Mouse (Mus musculus): ENCODE data around the gene Pias1. TPM values are rescaled to one million over a fixed set of nuclear protein-coding genes. Genes with fewer than 3 reads are reported as not detected.
A peak's percentile ranks its signal among the peaks of the same experiment; 100 is the strongest.

Pias1 gene
- polyA plus RNA-seq, 1 experiment from 2014 or later, result 54.6 TPM

DNA sequence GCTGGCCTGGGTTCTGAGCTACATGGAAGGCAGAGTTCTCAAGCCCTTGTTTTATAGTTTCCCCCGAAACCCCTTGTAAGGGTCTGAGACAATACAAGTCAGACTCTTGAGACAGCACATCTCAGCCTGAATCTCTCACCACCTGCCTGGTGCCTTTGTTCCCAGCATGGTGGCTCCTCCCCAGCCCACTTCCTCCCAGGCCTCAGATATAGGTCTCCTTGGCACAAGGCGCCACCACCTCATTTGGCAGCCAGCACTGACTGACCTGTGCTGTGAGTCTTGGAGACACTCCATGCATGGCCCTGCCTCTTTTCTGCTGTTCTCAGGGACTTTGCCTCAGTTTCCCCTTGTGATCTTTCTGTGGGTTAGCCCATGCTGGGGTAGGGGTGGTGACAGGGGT, 136.2 kb downstream of the Pias1 start:
- DNase-seq (ENCODE audit: low spot score) (no peak), ATAC-seq (ENCODE audit: low FRiP score) (no peak)
- Histone ChIP-seq H3K9me3 (ENCODE audit: control insufficient read depth, low read length) (no peaks in the 10 kb centered on the region), H3K9ac (no peak overlapping the region), H3K36me3 (replicated peaks; ENCODE audit: control insufficient read depth, insufficient read depth) (no peaks in the 10 kb centered on the region), H3K4me2 (replicated peaks) (no peak overlapping the region), H3K4me1 (replicated peaks; ENCODE audit: control insufficient read depth, insufficient read depth, low read length) (no peaks in the 10 kb centered on the region), H3K27ac (no peak overlapping the region), H3K4me3 (replicated peaks; ENCODE audit: low read length) (no peak overlapping the region), H3K27me3 (ENCODE audit: control insufficient read depth, insufficient read depth, low read length) (no peaks in the 10 kb centered on the region)
- WGBS, result 55% methylated on average over 2 of the region's 2 CpGs

DNA sequence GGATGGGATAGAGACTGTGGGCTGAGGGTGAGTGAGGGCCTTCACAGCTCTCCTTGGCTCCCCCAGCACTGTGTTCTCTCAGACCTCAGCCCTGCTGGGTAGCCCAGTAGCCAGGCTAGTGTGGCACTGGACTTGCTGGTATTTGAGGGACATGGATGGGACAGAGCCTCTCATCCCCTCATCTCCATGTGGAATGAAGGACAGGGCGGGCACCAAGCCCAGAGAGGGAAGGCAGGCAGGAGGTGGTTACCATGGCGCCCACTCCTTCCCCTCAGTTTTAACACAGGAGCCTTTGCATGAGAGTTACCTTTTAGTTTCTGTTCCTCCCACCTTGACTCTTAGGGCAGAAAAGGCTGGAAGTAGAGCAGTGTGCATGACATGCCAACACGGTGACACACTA, 139.1 kb downstream of the Pias1 start:
- Histone ChIP-seq H3K9ac (no peak overlapping the region), H3K9me3 (ENCODE audit: control insufficient read depth, low read length) (no peaks in the 10 kb centered on the region), H3K36me3 (replicated peaks; ENCODE audit: control insufficient read depth, insufficient read depth) (no peaks in the 10 kb centered on the region), H3K27ac (no peak overlapping the region), H3K4me3 (replicated peaks; ENCODE audit: low read length) (no peak overlapping the region), H3K4me1 (replicated peaks; ENCODE audit: control insufficient read depth, insufficient read depth, low read length) (no peaks in the 10 kb centered on the region), H3K4me2 (replicated peaks) (no peak overlapping the region), H3K27me3 (ENCODE audit: control insufficient read depth, insufficient read depth, low read length) (no peaks in the 10 kb centered on the region)
- ATAC-seq (ENCODE audit: low FRiP score) (no peak), DNase-seq (ENCODE audit: low spot score) (no peak)
- WGBS, result 78% methylated on average over 3 of the region's 3 CpGs

DNA sequence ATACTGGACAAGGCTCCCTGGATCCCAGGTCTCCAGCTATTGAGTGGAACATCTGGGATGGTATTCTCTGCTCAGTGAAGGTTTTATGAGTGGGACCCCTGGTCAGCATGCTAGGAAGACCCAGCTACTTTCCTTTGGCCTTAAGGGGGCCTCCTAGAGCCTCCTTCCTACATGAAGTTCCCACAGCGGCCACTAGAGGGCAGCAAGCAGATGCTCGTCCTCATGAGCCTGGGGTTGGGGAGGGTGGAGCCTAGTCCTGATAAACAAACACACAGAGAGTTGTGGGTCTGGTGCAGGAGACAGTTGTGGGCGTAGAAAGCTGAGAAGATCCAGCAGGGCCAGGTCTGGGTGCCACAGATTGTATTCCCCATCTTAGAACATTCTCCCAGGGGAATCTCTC, 140.0 kb downstream of the Pias1 start:
- peak; percentile 68; the same call in 1 of the 2 replicates for ATAC-seq (ENCODE audit: low FRiP score)
- no peak overlapping the region for H3K9ac ChIP-seq
- H3K4me3 ChIP-seq (replicated peaks; ENCODE audit: low read length), result no peak overlapping the region

DNA sequence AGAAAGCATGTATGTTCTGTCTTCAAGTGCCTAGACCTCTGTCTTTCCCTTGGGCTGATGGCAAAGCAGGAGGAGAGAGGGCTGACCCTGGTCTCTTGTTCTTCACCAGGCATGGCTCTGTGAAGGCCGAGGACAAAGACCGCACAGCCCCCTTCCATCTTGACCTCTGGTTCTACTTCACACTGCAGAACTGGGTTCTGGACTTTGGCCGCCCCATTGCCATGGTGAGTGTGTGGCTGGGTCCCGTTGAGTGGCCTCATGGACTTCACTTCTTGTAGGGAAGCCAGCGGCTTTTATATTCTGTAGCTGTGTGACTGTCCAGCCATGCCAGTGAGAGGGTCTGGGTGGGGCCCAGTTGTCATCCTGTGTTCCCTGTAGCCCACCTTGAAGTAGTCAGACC, 143.3 kb downstream of the Pias1 start:
- no peak for DNase-seq (ENCODE audit: low spot score)
- ATAC-seq (ENCODE audit: low FRiP score), result no peak
- H3K4me1 ChIP-seq (replicated peaks; ENCODE audit: control insufficient read depth, insufficient read depth, low read length), result 0 out of 2 replicates have a peak, but pooled peaks cover 2% of the 10 kb centered on the region
- WGBS, result 96% methylated on average over 5 of the region's 5 CpGs
- H3K27ac ChIP-seq, result no peak overlapping the region
- no peak overlapping the region for H3K4me3 ChIP-seq (replicated peaks; ENCODE audit: low read length)
- no peaks in the 10 kb centered on the region for H3K36me3 ChIP-seq (replicated peaks; ENCODE audit: control insufficient read depth, insufficient read depth)
- H3K4me2 ChIP-seq (replicated peaks), result no peak overlapping the region
- H3K27me3 ChIP-seq (ENCODE audit: control insufficient read depth, insufficient read depth, low read length), result no peaks in the 10 kb centered on the region
- H3K9ac ChIP-seq, result no peak overlapping the region
- no peaks in the 10 kb centered on the region for H3K9me3 ChIP-seq (ENCODE audit: control insufficient read depth, low read length)

More for the DNA sequence above, 140.0 kb downstream of the Pias1 start:
- no peaks in the 10 kb centered on the region for H3K36me3 ChIP-seq (replicated peaks; ENCODE audit: control insufficient read depth, insufficient read depth)
- no peak overlapping the region for H3K27ac ChIP-seq
- no peaks in the 10 kb centered on the region for H3K9me3 ChIP-seq (ENCODE audit: control insufficient read depth, low read length)
- 4% methylated on average over 3 of the region's 3 CpGs for WGBS
- peak; percentile 84 for DNase-seq (ENCODE audit: low spot score)
- H3K4me2 ChIP-seq (replicated peaks), result no peak overlapping the region
- H3K4me1 ChIP-seq (replicated peaks; ENCODE audit: control insufficient read depth, insufficient read depth, low read length), result no peaks in the 10 kb centered on the region
- no peaks in the 10 kb centered on the region for H3K27me3 ChIP-seq (ENCODE audit: control insufficient read depth, insufficient read depth, low read length)

DNA sequence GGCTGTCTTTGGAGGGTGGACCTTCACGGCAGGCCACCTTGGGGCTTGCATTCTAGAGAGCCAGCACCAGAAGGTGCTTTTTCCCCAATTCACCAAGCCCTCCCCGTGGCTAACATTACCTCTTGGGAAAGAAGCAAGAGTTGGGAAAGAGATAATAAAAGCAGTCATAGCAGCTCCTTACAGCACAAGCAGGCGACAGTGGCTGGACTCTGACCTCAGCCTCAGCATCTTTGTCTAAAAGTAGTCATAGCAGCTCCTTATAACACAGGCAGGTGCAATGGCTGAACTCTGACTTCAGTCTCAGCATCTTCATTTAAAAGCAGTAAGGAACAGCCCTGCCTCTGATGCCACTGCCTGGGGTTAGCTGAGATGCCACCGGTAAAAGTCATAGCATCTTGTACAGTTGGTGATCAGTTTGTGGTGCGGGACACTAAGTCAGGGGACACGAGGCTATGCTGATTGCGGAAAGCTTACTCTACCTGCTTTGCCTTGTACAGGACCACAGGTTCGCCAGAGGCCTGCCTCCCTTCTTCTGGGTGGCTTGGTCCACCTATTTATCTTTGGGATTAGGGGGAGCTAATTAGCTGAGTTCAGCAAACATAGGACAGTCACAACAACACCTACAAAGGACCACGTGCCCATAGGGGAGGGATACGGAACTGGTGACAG, 144.2 kb downstream of the Pias1 start:
- Histone ChIP-seq H3K27ac (no peak overlapping the region), H3K36me3 (replicated peaks; ENCODE audit: control insufficient read depth, insufficient read depth) (no peaks in the 10 kb centered on the region), H3K4me2 (replicated peaks) (no peak overlapping the region), H3K27me3 (ENCODE audit: control insufficient read depth, insufficient read depth, low read length) (no peaks in the 10 kb centered on the region), H3K9me3 (ENCODE audit: control insufficient read depth, low read length) (no peaks in the 10 kb centered on the region), H3K4me1 (replicated peaks; ENCODE audit: control insufficient read depth, insufficient read depth, low read length) (peaks cover 8% of the 10 kb centered on the region), H3K9ac (no peak overlapping the region), H3K4me3 (replicated peaks; ENCODE audit: low read length) (no peak overlapping the region)
- DNase-seq (ENCODE audit: low spot score), result no peak
- ATAC-seq (ENCODE audit: low FRiP score), result no peak
- 86% methylated on average over 10 of the region's 10 CpGs for WGBS

DNA sequence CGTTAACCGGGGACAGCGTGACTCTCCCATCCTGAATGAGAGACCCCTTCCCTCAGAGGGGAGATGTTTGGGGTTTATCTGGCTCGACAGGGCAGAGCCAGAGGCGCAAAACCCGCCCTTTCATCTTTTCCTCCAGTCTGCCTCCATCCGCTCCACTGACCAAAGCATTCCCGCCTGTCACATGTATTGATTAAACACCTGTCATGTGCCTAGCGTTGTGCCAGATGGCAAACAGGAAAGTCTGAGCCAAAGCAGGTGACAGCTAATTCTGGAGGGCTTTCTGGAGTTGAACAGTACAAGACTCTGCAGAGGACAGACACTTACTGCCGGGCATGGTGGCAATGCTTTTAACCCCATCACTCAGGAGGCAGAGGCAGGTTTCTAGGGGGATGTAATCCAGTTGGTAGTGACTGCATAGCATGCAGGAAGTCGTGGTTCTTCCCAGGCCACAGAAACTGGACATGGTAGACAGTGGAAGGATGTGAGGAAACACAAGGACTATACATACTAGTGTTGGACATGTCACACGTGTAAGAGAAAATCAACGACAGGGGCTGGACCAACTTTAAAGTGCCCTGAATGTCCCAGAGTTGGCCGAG, 148.5 kb downstream of the Pias1 start:
- peaks cover 8% of the 10 kb centered on the region for H3K4me1 ChIP-seq (replicated peaks; ENCODE audit: control insufficient read depth, insufficient read depth, low read length)
- no peak for ATAC-seq (ENCODE audit: low FRiP score)
- H3K4me3 ChIP-seq (replicated peaks; ENCODE audit: low read length), result peak overlapping the region; percentile 64
- no peaks in the 10 kb centered on the region for H3K27me3 ChIP-seq (ENCODE audit: control insufficient read depth, insufficient read depth, low read length)
- WGBS, result 14% methylated on average over 14 of the region's 14 CpGs
- DNase-seq (ENCODE audit: low spot score), result peak; percentile 51
- H3K36me3 ChIP-seq (replicated peaks; ENCODE audit: control insufficient read depth, insufficient read depth), result no peaks in the 10 kb centered on the region
- peak overlapping the region; percentile 71; the same call in 1 of the 2 replicates for H3K27ac ChIP-seq
- no peaks in the 10 kb centered on the region for H3K9me3 ChIP-seq (ENCODE audit: control insufficient read depth, low read length)
- H3K4me2 ChIP-seq (replicated peaks), result peak overlapping the region; percentile 87
- H3K9ac ChIP-seq, result peak overlapping the region; percentile 78

DNA sequence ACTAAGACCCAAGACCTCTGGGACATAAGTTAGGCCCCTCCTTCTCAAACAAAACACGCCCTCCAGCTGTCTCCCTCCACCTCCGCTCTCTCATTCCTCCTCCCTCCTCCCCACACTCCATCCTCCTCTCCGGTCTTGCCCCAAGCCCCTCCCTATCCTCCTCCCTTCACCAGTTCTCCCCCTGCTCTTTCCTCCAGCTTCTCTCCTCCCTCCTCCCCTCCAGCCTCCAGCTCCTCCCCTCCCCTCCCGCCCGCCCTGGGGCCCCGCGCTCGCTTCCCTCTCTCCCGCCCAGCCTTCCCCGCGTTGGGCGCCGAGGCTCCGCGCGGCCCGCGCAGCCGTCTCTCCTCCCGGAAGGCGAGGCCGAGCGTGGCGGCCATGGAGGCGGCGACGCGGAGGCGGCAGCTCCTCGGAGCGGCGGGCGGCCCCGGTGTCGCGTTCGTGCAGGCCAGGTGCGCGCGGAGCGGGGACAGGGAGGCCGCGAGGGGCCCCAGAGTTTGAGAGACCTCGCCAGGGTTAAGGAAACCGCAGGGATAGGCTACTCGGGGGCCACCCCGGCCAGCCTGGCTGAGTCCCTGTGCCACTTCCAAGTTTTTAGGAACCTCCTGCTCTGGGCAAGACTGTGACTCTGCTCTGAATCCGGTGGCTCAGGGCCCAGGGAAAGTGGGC, 149.1 kb downstream of the Pias1 start, which contains the start of gene Cln6:
Gene Cln6 (plus strand): TSS at position 280 of the 666 bp plus-strand sequence.
- peak; percentile 71 for DNase-seq (ENCODE audit: low spot score)
- no peaks in the 10 kb centered on the region for H3K36me3 ChIP-seq (replicated peaks; ENCODE audit: control insufficient read depth, insufficient read depth)
- WGBS, result under 1% methylated on average over 47 of the region's 48 CpGs
- H3K27me3 ChIP-seq (ENCODE audit: control insufficient read depth, insufficient read depth, low read length), result no peaks in the 10 kb centered on the region
- H3K9ac ChIP-seq, result peak within 1 kb of the TSS; percentile 78
- peak within 1 kb of the TSS; percentile 71 for H3K27ac ChIP-seq
- ATAC-seq (ENCODE audit: low FRiP score), result peak; percentile 89
- H3K4me3 ChIP-seq (replicated peaks; ENCODE audit: low read length), result peak within 1 kb of the TSS; percentile 64
- peak within 1 kb of the TSS; percentile 87 for H3K4me2 ChIP-seq (replicated peaks)
- H3K4me1 ChIP-seq (replicated peaks; ENCODE audit: control insufficient read depth, insufficient read depth, low read length), result peaks cover 8% of the 10 kb centered on the region
- no peaks in the 10 kb centered on the region for H3K9me3 ChIP-seq (ENCODE audit: control insufficient read depth, low read length)

DNA sequence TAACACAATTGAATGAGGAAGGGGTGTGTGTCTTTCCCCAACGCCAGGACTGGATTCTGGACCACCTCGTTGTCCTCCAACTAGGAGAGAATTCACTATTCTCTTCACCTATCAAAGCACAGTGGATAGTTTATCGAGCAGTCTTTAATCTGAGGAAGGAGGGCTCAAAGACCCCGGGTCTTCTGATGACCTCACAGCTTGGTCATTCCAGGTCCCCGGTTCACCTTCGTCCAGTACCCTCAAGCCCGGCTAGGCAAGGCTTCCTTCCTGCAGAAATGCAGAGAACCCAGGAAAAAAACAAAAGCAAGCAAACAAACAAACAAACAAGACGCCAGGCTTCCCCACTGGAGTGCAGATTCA, 149.6 kb downstream of the Pias1 start:
- WGBS, result 19% methylated on average over 8 of the region's 8 CpGs
- Histone ChIP-seq H3K36me3 (replicated peaks; ENCODE audit: control insufficient read depth, insufficient read depth) (no peaks in the 10 kb centered on the region), H3K27ac (peak overlapping the region; percentile 38; the same call in 1 of the 2 replicates), H3K9ac (peak overlapping the region; percentile 78), H3K4me1 (replicated peaks; ENCODE audit: control insufficient read depth, insufficient read depth, low read length) (peaks cover 8% of the 10 kb centered on the region), H3K4me3 (replicated peaks; ENCODE audit: low read length) (peak overlapping the region; percentile 64), H3K9me3 (ENCODE audit: control insufficient read depth, low read length) (no peaks in the 10 kb centered on the region), H3K4me2 (replicated peaks) (peak overlapping the region; percentile 87), H3K27me3 (ENCODE audit: control insufficient read depth, insufficient read depth, low read length) (no peaks in the 10 kb centered on the region)
- ATAC-seq (ENCODE audit: low FRiP score) (no peak), DNase-seq (ENCODE audit: low spot score) (no peak)

DNA sequence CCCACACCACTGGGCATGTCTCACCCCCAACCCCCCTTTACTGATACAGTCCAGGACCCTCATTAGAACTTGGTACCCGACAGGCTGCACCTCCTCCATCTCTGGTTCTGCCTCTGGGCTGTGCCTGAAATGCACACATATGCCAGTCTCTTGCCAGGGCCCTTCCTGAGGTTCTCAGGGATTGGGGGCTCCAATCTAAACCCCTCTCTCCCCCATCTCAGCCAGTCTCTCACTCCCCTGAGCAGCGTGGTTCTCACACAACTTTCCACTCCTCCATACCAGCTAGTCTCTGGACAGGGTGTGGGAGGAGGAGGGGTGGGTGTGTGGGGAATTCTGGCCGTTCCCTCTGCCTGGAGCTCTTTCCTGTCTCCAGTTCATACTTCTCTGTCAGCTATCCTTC, 150.1 kb downstream of the Pias1 start:
- H3K4me2 ChIP-seq (replicated peaks), result no peak overlapping the region
- H3K9me3 ChIP-seq (ENCODE audit: control insufficient read depth, low read length), result no peaks in the 10 kb centered on the region
- DNase-seq (ENCODE audit: low spot score) (no peak), ATAC-seq (ENCODE audit: low FRiP score) (no peak)
- no peaks in the 10 kb centered on the region for H3K27me3 ChIP-seq (ENCODE audit: control insufficient read depth, insufficient read depth, low read length)
- 70% methylated on average over 3 of the region's 3 CpGs for WGBS
- no peak overlapping the region for H3K9ac ChIP-seq
- H3K27ac ChIP-seq, result no peak overlapping the region
- H3K4me3 ChIP-seq (replicated peaks; ENCODE audit: low read length), result no peak overlapping the region
- peaks cover 8% of the 10 kb centered on the region for H3K4me1 ChIP-seq (replicated peaks; ENCODE audit: control insufficient read depth, insufficient read depth, low read length)
- no peaks in the 10 kb centered on the region for H3K36me3 ChIP-seq (replicated peaks; ENCODE audit: control insufficient read depth, insufficient read depth)

All from hindbrain, embryonic 14.5 days (tissue).